Mouse (Mus musculus) layer of hippocampus, postnatal 36 days (tissue): ENCODE measurements around the gene Fbxo22. TPM values are rescaled to one million over a fixed set of nuclear protein-coding genes. Genes with fewer than 3 reads are reported as not detected.

Source experiments
- total RNA-seq, 2 experiments: library from RNA; stranded (reverse); gene quantifications; 2 replicates each; pipeline ENCODE4 v1.2.3; 2021

The Fbxo22 gene
- total RNA-seq, 2 experiments from 2014 or later, result 35.2 to 35.3 TPM

Other genes starting within 250 kb of the Fbxo22 start
- gene Chrna5, start 228.0 kb upstream of the Fbxo22 start, total RNA-seq, result 1 to 10 TPM; 8.3 to 9.1 TPM
- under 1 TPM; 0.33 to 0.37 TPM for gene Chrna3, start 182.4 kb upstream of the Fbxo22 start, total RNA-seq
- under 1 TPM in 1 of 2 experiments, not detected in 1; 0.10 TPM for gene Chrnb4, start 160.1 kb upstream of the Fbxo22 start, total RNA-seq
- gene Ube2q2, start 60.1 kb upstream of the Fbxo22 start, total RNA-seq, result 10 to 100 TPM; 62.0 to 66.6 TPM
- 1 to 10 TPM in 1 of 2 experiments, not detected in 1; 1.1 TPM for gene Nrg4, start 117.9 kb downstream of the Fbxo22 start, total RNA-seq
- gene Tmem266, start 118.0 kb downstream of the Fbxo22 start, total RNA-seq, result 1 to 10 TPM; 5.0 to 6.7 TPM